Mouse (Mus musculus): ENCODE results near the gene Lage3. TPM values are rescaled to one million over a fixed set of nuclear protein-coding genes. Genes with fewer than 3 reads are reported as not detected.

The Lage3 gene
- polyA plus RNA-seq, 1 experiment from 2014 or later, result 95.8 TPM

- peak overlapping the region; percentile 45; the same call in 1 of the 2 replicates for H3K4me3 ChIP-seq (replicated peaks)
- H3K4me1 ChIP-seq, result 0 out of 2 replicates have a peak, but pooled peaks cover 2% of the 10 kb centered on the region
- no peak for ATAC-seq (ENCODE audit: insufficient read depth, low FRiP score, low read depth)
- H3K9ac ChIP-seq, result no peak overlapping the region
- H3K36me3 ChIP-seq, result no peaks in the 10 kb centered on the region
- H3K27ac ChIP-seq, result no peak overlapping the region; the same call in 1 of the 2 replicates
- WGBS, result 25% methylated on average over 2 of the region's 2 CpGs
- H3K4me2 ChIP-seq, result peak overlapping the region; percentile 66
- no peaks in the 10 kb centered on the region for H3K27me3 ChIP-seq (replicated peaks)
- H3K9me3 ChIP-seq, result no peaks in the 10 kb centered on the region
Measured at GRCm38 (mm10) chrX:74330166-74330930, 23.1 kb downstream of the Lage3 start.

- Histone ChIP-seq H3K27ac (no peak overlapping the region; the same call in 1 of the 2 replicates), H3K27me3 (replicated peaks) (no peaks in the 10 kb centered on the region), H3K4me1 (0 out of 2 replicates have a peak, but pooled peaks cover 2% of the 10 kb centered on the region), H3K9me3 (no peaks in the 10 kb centered on the region), H3K9ac (peak overlapping the region; percentile 29), H3K4me2 (peak overlapping the region; percentile 66), H3K36me3 (no peaks in the 10 kb centered on the region), H3K4me3 (replicated peaks) (peak overlapping the region; percentile 45)
- 0 out of 2 replicates have a peak, but pooled peaks have one; percentile 10 for ATAC-seq (ENCODE audit: insufficient read depth, low FRiP score, low read depth)
- 21% methylated on average over 10 of the region's 10 CpGs for WGBS
Measured at GRCm38 (mm10) chrX:74329215-74329671, 24.2 kb downstream of the Lage3 start.

DNA sequence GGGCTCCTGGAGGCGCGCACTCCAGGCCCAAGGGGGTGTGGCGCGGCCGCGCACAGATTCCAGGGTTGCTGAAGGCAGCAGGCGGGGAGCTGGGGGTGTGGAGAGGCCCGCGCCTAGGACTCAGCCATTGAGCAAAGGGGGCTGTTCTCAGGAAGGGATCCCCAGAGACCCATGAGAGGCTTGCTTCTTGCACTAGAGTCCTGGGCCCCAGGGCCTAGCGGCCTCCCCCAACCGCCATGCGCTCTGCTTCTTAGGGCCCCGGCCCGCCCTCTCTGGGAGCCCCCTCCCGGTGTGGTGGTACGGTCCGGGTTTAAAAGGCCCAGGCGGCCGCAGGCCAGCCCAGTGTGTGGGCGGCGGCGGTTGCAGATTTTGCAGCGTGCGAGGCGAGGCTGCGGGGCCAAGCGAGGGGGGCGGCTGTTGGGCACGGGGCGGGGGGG, 24.7 kb downstream of the Lage3 start, which contains the start of gene Plxna3:
Plxna3 (plus strand) TSS at position 342 of the 437 bp plus-strand sequence.
- peak within 1 kb of the TSS; percentile 45 for H3K4me3 ChIP-seq (replicated peaks)
- WGBS, result 18% methylated on average over 15 of the region's 30 CpGs
- peak within 1 kb of the TSS; percentile 66 for H3K4me2 ChIP-seq
- H3K36me3 ChIP-seq, result no peaks in the 10 kb centered on the region
- H3K4me1 ChIP-seq, result 0 out of 2 replicates have a peak, but pooled peaks cover 2% of the 10 kb centered on the region
- H3K27ac ChIP-seq, result peak within 1 kb of the TSS; percentile 63; the same call in 1 of the 2 replicates
- H3K9me3 ChIP-seq, result no peaks in the 10 kb centered on the region
- peak within 1 kb of the TSS; percentile 29 for H3K9ac ChIP-seq
- ATAC-seq (ENCODE audit: insufficient read depth, low FRiP score, low read depth), result peak; percentile 93
- H3K27me3 ChIP-seq (replicated peaks), result no peaks in the 10 kb centered on the region

- 18% methylated on average over 59 of the region's 59 CpGs for WGBS
- Histone ChIP-seq H3K36me3 (peaks cover 2% of the 10 kb centered on the region; the same call in 1 of the 2 replicates), H3K4me2 (peak within 1 kb of the TSS; percentile 73), H3K4me3 (replicated peaks) (peak within 1 kb of the TSS; percentile 63), H3K9ac (peak within 1 kb of the TSS; percentile 50; the same call in 1 of the 2 replicates), H3K9me3 (no peaks in the 10 kb centered on the region), H3K4me1 (no peaks in the 10 kb centered on the region), H3K27ac (peak within 1 kb of the TSS; percentile 83), H3K27me3 (replicated peaks) (no peaks in the 10 kb centered on the region)
- ATAC-seq (ENCODE audit: insufficient read depth, low FRiP score, low read depth), result peak; percentile 95
Measured at GRCm38 (mm10) chrX:74312540-74313464, 40.6 kb downstream of the Lage3 start, which contains the start of gene Fam50a. Gene Fam50a, plus strand, starts transcription at chrX:74313033.

DNA sequence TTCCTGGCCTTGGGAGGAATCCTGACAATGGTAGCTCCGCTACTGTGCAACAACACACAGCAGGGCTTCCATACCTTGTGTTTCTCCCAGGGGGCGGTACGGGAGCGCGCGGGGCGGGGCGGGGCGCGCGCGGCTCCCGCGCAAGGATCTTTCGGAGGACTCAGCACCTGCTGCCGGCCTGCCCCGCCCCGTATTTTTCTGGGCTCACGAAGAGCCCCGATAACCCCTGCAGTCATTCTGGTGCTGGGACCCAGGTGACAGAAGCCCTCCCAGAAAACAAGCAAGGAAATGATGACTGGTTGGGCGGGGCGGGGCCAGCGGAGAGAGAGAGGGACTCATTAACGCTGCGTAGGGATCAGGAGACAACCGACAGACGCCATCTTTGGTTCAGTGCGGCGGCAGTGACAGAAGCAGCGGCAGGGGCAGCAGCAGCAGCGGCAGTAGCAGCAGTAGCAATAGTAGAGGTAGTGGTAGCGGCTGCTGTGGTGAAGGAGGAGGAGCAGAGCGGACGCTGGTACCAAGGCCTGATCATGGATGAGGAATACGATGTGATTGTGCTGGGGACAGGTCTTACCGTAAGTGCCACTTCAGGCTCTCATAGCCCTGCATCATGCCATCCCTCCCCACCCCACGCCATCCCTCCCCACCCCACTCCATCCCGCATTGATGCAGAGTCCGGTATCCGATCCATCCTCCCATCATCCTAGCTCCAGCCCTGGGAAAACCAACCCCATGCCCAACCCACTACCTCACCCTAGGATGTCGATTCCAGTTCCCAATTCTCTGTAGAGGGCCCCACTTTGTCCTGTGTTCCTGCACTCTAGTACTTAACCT, 48.3 kb downstream of the Lage3 start, which contains the start of gene Gdi1:
Gdi1 (plus strand) TSS at position 132 of the 834 bp plus-strand sequence.
- peak; percentile 87 for ATAC-seq (ENCODE audit: insufficient read depth, low FRiP score, low read depth)

More for the DNA sequence above, 48.3 kb downstream of the Lage3 start, which contains the start of gene Gdi1:
- H3K9me3 ChIP-seq, result no peaks in the 10 kb centered on the region
- H3K27ac ChIP-seq, result peak within 1 kb of the TSS; percentile 83
- 14% methylated on average over 40 of the region's 41 CpGs for WGBS
- H3K4me1 ChIP-seq, result no peaks in the 10 kb centered on the region
- peak within 1 kb of the TSS; percentile 58 for H3K4me2 ChIP-seq
- peak within 1 kb of the TSS; percentile 32; the same call in 1 of the 2 replicates for H3K9ac ChIP-seq
- no peaks in the 10 kb centered on the region for H3K27me3 ChIP-seq (replicated peaks)
- H3K36me3 ChIP-seq, result peaks cover 11% of the 10 kb centered on the region
- H3K4me3 ChIP-seq (replicated peaks), result peak within 1 kb of the TSS; percentile 54

Small RNAs within 50 kb of the gene (microRNA-seq; reads per million reads assigned to microRNA genes)
- not detected for gene Mir7092

Other genes starting within 250 kb of the Lage3 start
- not detected in 2 replicates for gene Opn1mw, start 226.2 kb downstream of the Lage3 start, polyA plus RNA-seq (2015; fragmentation: Nextera tagmentation; extraction: Ambion mirVana)
- 12.3 and 12.4 TPM in 2 replicates for gene Mecp2, start 218.3 kb downstream of the Lage3 start, polyA plus RNA-seq (2015; fragmentation: Nextera tagmentation; extraction: Ambion mirVana)
- gene Tex28, start 185.8 kb downstream of the Lage3 start, polyA plus RNA-seq (2015; fragmentation: Nextera tagmentation; extraction: Ambion mirVana), result not detected in 2 replicates
- gene Tktl1, start 176.4 kb downstream of the Lage3 start, polyA plus RNA-seq (2015; fragmentation: Nextera tagmentation; extraction: Ambion mirVana), result not detected in 2 replicates
- gene Flna, start 103.8 kb downstream of the Lage3 start, polyA plus RNA-seq (2015; fragmentation: Nextera tagmentation; extraction: Ambion mirVana), result 346 and 386 TPM in 2 replicates
- gene Emd, start 98.9 kb downstream of the Lage3 start, polyA plus RNA-seq (2015; fragmentation: Nextera tagmentation; extraction: Ambion mirVana), result 22.0 and 25.5 TPM in 2 replicates
- 643 and 895 TPM in 2 replicates for gene Rpl10, start 82.8 kb downstream of the Lage3 start, polyA plus RNA-seq (2015; fragmentation: Nextera tagmentation; extraction: Ambion mirVana)
- 79.5 and 86.1 TPM in 2 replicates for gene Taz, start 71.7 kb downstream of the Lage3 start, polyA plus RNA-seq (2015; fragmentation: Nextera tagmentation; extraction: Ambion mirVana)
- gene Dnase1l1, start 71.3 kb downstream of the Lage3 start, polyA plus RNA-seq (2015; fragmentation: Nextera tagmentation; extraction: Ambion mirVana), result 15.7 and 17.5 TPM in 2 replicates
- 130 and 132 TPM in 2 replicates for gene Atp6ap1, start 56.5 kb downstream of the Lage3 start, polyA plus RNA-seq (2015; fragmentation: Nextera tagmentation; extraction: Ambion mirVana)
- 190 and 196 TPM in 2 replicates for gene Gdi1, start 48.6 kb downstream of the Lage3 start, polyA plus RNA-seq (2015; fragmentation: Nextera tagmentation; extraction: Ambion mirVana)
- gene Fam50a, start 40.6 kb downstream of the Lage3 start, polyA plus RNA-seq (2015; fragmentation: Nextera tagmentation; extraction: Ambion mirVana), result 58.1 and 63.1 TPM in 2 replicates
- 12.4 and 13.5 TPM in 2 replicates for gene Plxna3, start 24.6 kb downstream of the Lage3 start, polyA plus RNA-seq (2015; fragmentation: Nextera tagmentation; extraction: Ambion mirVana)
- gene Ubl4a, start 19.6 kb upstream of the Lage3 start, polyA plus RNA-seq (2015; fragmentation: Nextera tagmentation; extraction: Ambion mirVana), result 63.3 and 67.0 TPM in 2 replicates
- gene Slc10a3, start 19.7 kb upstream of the Lage3 start, polyA plus RNA-seq (2015; fragmentation: Nextera tagmentation; extraction: Ambion mirVana), result 17.8 and 17.9 TPM in 2 replicates
- 36.0 and 36.1 TPM in 2 replicates for gene Fam3a, start 39.7 kb upstream of the Lage3 start, polyA plus RNA-seq (2015; fragmentation: Nextera tagmentation; extraction: Ambion mirVana)
- gene Ikbkg, start 39.7 kb upstream of the Lage3 start, polyA plus RNA-seq (2015; fragmentation: Nextera tagmentation; extraction: Ambion mirVana), result 19.9 and 20.1 TPM in 2 replicates
- gene G6pdx, start 75.6 kb upstream of the Lage3 start, polyA plus RNA-seq (2015; fragmentation: Nextera tagmentation; extraction: Ambion mirVana), result 71.1 and 76.5 TPM in 2 replicates
- not detected in 2 replicates for gene Gm6880, start 127.8 kb upstream of the Lage3 start, polyA plus RNA-seq (2015; fragmentation: Nextera tagmentation; extraction: Ambion mirVana)
- not detected in 2 replicates for gene Olfr1326-ps1, start 221.3 kb upstream of the Lage3 start, polyA plus RNA-seq (2015; fragmentation: Nextera tagmentation; extraction: Ambion mirVana)
- not detected in 2 replicates for gene Olfr1325, start 239.1 kb upstream of the Lage3 start, polyA plus RNA-seq (2015; fragmentation: Nextera tagmentation; extraction: Ambion mirVana)